Mouse (Mus musculus): ENCODE results near the gene Ccdc69. TPM values are rescaled to one million over a fixed set of nuclear protein-coding genes. Genes with fewer than 3 reads are reported as not detected.
A peak's percentile ranks its signal among the peaks of the same experiment; 100 is the strongest.

The Ccdc69 gene
- polyA plus RNA-seq, 1 experiment from 2014 or later = 0.22 TPM

GRCm38 (mm10) chr11:55031211-55031990, 46.5 kb downstream of the Ccdc69 start:
- 0 out of 2 replicates have a peak, but pooled peaks have one; percentile 36 for ATAC-seq (ENCODE audit: low FRiP score)
- H3K4me2 ChIP-seq = peak overlapping the region; percentile 94
- H3K9me3 ChIP-seq = no peaks in the 10 kb centered on the region
- no peaks in the 10 kb centered on the region for H3K36me3 ChIP-seq
- H3K27ac ChIP-seq = peak overlapping the region; percentile 35; the same call in 1 of the 2 replicates
- H3K9ac ChIP-seq = 0 out of 2 replicates have a peak overlapping the region, but pooled peaks have one; percentile 19
- peaks cover 41% of the 10 kb centered on the region for H3K27me3 ChIP-seq
- H3K4me3 ChIP-seq = peak overlapping the region; percentile 58
- H3K4me1 ChIP-seq (replicated peaks) = peaks cover 48% of the 10 kb centered on the region
- 48% methylated on average over 10 of the region's 10 CpGs for WGBS

GRCm38 (mm10) chr11:55028509-55028908, 49.4 kb downstream of the Ccdc69 start:
- WGBS = 70% methylated on average over 2 of the region's 2 CpGs
- H3K4me3 ChIP-seq = no peak overlapping the region
- peaks cover 17% of the 10 kb centered on the region for H3K27me3 ChIP-seq
- peaks cover 59% of the 10 kb centered on the region for H3K4me1 ChIP-seq (replicated peaks)
- no peak overlapping the region for H3K27ac ChIP-seq
- ATAC-seq (ENCODE audit: low FRiP score) = no peak
- H3K36me3 ChIP-seq = no peaks in the 10 kb centered on the region
- H3K9me3 ChIP-seq = no peaks in the 10 kb centered on the region
- H3K9ac ChIP-seq = no peak overlapping the region
- H3K4me2 ChIP-seq = no peak overlapping the region

GRCm38 (mm10) chr11:55027204-55027855, 50.6 kb downstream of the Ccdc69 start:
- Histone ChIP-seq H3K36me3 (no peaks in the 10 kb centered on the region), H3K4me2 (no peak overlapping the region), H3K4me3 (no peak overlapping the region), H3K9me3 (no peaks in the 10 kb centered on the region), H3K9ac (no peak overlapping the region), H3K27ac (0 out of 2 replicates have a peak overlapping the region, but pooled peaks have one; percentile 8), H3K27me3 (peaks cover 9% of the 10 kb centered on the region; the same call in 1 of the 2 replicates), H3K4me1 (replicated peaks) (peaks cover 61% of the 10 kb centered on the region)
- 76% methylated on average over 2 of the region's 2 CpGs for WGBS
- no peak for ATAC-seq (ENCODE audit: low FRiP score)

DNA sequence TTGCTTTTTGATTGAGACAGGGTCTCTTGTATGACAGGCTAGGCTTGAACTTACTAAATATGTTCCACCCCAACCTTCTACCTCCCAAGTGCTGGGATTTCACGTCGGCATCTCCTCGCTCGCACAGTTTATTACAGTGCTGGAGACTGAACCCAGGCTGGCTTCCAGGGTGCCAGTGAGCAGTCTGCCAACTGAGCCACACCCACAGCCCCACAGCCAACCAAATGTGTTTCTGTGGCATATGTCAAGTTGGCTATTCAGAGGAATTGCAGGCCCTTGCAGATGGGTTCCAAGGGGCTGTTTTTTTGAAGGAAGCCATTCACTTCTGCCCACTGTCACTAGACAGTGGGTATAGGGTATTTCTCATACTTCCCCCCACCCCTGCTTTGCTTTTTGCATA, 52.0 kb downstream of the Ccdc69 start:
- H3K27me3 ChIP-seq = no peaks in the 10 kb centered on the region
- H3K4me1 ChIP-seq (replicated peaks) = peaks cover 60% of the 10 kb centered on the region
- H3K27ac ChIP-seq = no peak overlapping the region
- H3K9ac ChIP-seq = no peak overlapping the region
- no peak overlapping the region for H3K4me3 ChIP-seq
- WGBS = 87% methylated on average over 4 of the region's 4 CpGs
- no peak overlapping the region for H3K4me2 ChIP-seq
- H3K9me3 ChIP-seq = no peaks in the 10 kb centered on the region
- no peaks in the 10 kb centered on the region for H3K36me3 ChIP-seq
- ATAC-seq (ENCODE audit: low FRiP score) = no peak

DNA sequence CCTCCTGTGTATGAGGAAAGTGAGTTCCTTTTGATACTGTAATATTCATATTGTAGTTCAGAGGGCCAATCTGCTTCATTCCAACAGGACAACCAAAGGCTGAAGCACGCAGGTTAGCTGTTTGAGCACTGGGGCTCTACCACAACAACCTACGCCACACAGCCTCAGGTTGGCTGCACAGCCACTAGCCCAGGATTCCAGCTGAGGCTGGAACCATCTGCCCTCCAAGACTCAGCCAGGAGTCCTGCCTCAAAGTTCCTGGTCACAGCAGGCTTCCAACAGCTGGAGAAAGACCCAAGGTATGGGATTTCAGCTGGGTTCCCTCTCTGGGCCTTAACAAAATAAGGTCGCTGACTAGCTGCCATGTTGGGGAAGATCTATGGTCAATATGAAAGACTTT, 54.3 kb downstream of the Ccdc69 start:
- H3K36me3 ChIP-seq = no peaks in the 10 kb centered on the region
- H3K9me3 ChIP-seq = no peaks in the 10 kb centered on the region
- no peak overlapping the region for H3K4me3 ChIP-seq
- H3K27ac ChIP-seq = peak overlapping the region; percentile 92
- no peaks in the 10 kb centered on the region for H3K27me3 ChIP-seq
- WGBS = 70% methylated on average over 3 of the region's 3 CpGs
- no peak for ATAC-seq (ENCODE audit: low FRiP score)
- peak overlapping the region; percentile 0; the same call in 1 of the 2 replicates for H3K4me2 ChIP-seq
- peaks cover 64% of the 10 kb centered on the region for H3K4me1 ChIP-seq (replicated peaks)
- H3K9ac ChIP-seq = 0 out of 2 replicates have a peak overlapping the region, but pooled peaks have one; percentile 0

DNA sequence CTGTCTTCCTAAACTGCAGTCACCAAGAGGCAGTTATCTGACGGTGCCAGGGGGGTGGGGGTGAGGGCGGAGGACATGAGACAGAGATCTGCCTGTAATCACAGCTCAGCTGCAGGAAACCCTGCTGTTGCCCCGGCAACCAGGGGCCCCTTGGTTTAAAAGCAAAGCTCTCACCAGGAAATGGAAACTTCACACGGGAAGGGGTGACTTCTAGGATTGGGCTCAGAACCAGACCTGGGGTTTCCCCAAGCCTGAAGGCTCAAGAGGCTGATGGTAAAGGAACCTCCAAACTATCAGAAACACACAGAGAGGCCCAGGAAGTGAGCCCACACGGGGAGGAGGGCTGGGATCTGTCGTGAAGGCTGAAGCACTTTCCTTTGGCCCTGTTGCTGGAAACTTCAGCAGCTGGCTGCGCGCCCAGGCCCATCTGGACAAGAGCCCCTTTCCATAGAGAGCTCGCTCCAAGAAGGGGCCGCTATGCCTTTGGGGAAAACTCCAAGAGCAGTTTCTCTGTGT, 54.8 kb downstream of the Ccdc69 start:
- 14% methylated on average over 10 of the region's 10 CpGs for WGBS
- peak overlapping the region; percentile 0; the same call in 1 of the 2 replicates for H3K4me2 ChIP-seq
- peak; percentile 81 for ATAC-seq (ENCODE audit: low FRiP score)

DNA sequence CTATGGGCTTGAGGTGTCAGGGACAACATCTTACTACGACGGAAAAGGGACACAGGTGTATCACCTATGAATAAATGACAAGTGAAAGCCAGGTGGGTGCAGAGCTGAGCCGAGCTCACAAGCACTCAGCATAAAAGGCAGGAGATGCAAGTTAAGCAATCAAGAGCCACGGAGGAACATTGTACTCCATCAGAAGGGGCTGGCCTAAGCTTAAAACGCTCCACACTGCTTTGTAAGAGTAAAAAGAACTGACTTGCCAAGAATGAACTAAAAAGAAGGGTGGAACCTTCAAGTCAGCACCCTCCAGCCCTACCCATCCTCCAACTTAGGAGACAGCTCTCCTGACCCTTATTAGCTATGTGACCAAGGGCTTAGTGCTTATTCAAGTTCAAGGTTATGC, 55.4 kb downstream of the Ccdc69 start:
- Histone ChIP-seq H3K36me3 (no peaks in the 10 kb centered on the region), H3K27ac (peak overlapping the region; percentile 92), H3K4me1 (replicated peaks) (peaks cover 55% of the 10 kb centered on the region), H3K9ac (no peak overlapping the region), H3K9me3 (no peaks in the 10 kb centered on the region), H3K27me3 (no peaks in the 10 kb centered on the region), H3K4me2 (0 out of 2 replicates have a peak overlapping the region, but pooled peaks have one; percentile 0), H3K4me3 (no peak overlapping the region)
- 65% methylated on average over 5 of the region's 5 CpGs for WGBS
- no peak for ATAC-seq (ENCODE audit: low FRiP score)

More for the DNA sequence above, 54.8 kb downstream of the Ccdc69 start:
- H3K4me1 ChIP-seq (replicated peaks) = peaks cover 60% of the 10 kb centered on the region
- no peaks in the 10 kb centered on the region for H3K27me3 ChIP-seq
- H3K27ac ChIP-seq = peak overlapping the region; percentile 92
- H3K36me3 ChIP-seq = no peaks in the 10 kb centered on the region
- no peak overlapping the region for H3K4me3 ChIP-seq
- H3K9me3 ChIP-seq = no peaks in the 10 kb centered on the region
- 0 out of 2 replicates have a peak overlapping the region, but pooled peaks have one; percentile 0 for H3K9ac ChIP-seq

- no peak overlapping the region for H3K9ac ChIP-seq
- H3K36me3 ChIP-seq = no peaks in the 10 kb centered on the region
- H3K4me1 ChIP-seq (replicated peaks) = peaks cover 52% of the 10 kb centered on the region
- ATAC-seq (ENCODE audit: low FRiP score) = no peak
- no peak overlapping the region for H3K4me3 ChIP-seq
- peak overlapping the region; percentile 92; the same call in 1 of the 2 replicates for H3K27ac ChIP-seq
- 65% methylated on average over 6 of the region's 6 CpGs for WGBS
- no peaks in the 10 kb centered on the region for H3K9me3 ChIP-seq
- no peaks in the 10 kb centered on the region for H3K27me3 ChIP-seq
- no peak overlapping the region for H3K4me2 ChIP-seq
Measured at GRCm38 (mm10) chr11:55021859-55022258, 56.1 kb downstream of the Ccdc69 start.

DNA sequence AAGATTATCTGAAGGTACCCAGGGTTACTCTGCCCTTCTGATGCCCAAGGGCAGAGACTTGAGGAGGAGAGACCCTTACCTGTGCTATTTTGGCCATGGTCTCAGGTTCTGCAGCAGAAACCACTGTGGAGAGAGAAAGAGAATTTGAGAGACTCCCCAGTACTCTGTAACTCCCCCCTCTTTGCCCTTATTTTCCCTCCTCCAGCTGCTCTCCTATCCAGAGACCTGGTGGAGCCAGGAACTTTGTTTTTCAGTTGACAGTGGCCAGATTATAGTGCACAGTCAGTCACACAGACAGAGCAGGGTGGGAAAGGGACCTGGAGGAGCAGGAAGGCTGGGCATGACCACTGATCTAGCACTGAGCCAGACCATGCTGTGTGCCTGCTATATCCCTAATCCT, 56.5 kb downstream of the Ccdc69 start:
- no peaks in the 10 kb centered on the region for H3K9me3 ChIP-seq

GRCm38 (mm10) chr11:55019711-55020110, 58.2 kb downstream of the Ccdc69 start:
- Histone ChIP-seq H3K4me3 (no peak overlapping the region), H3K9me3 (no peaks in the 10 kb centered on the region), H3K36me3 (no peaks in the 10 kb centered on the region), H3K9ac (no peak overlapping the region), H3K4me1 (replicated peaks) (peaks cover 65% of the 10 kb centered on the region), H3K4me2 (no peak overlapping the region), H3K27ac (no peak overlapping the region), H3K27me3 (no peaks in the 10 kb centered on the region)
- WGBS = 88% methylated on average over 2 of the region's 2 CpGs
- no peak for ATAC-seq (ENCODE audit: low FRiP score)

More for the DNA sequence above, 56.5 kb downstream of the Ccdc69 start:
- no peak overlapping the region for H3K9ac ChIP-seq
- no peak overlapping the region for H3K4me3 ChIP-seq
- no peaks in the 10 kb centered on the region for H3K36me3 ChIP-seq
- no peak overlapping the region for H3K4me2 ChIP-seq
- no peaks in the 10 kb centered on the region for H3K27me3 ChIP-seq
- peaks cover 53% of the 10 kb centered on the region for H3K4me1 ChIP-seq (replicated peaks)
- no peak for ATAC-seq (ENCODE audit: low FRiP score)
- no peak overlapping the region for H3K27ac ChIP-seq

DNA sequence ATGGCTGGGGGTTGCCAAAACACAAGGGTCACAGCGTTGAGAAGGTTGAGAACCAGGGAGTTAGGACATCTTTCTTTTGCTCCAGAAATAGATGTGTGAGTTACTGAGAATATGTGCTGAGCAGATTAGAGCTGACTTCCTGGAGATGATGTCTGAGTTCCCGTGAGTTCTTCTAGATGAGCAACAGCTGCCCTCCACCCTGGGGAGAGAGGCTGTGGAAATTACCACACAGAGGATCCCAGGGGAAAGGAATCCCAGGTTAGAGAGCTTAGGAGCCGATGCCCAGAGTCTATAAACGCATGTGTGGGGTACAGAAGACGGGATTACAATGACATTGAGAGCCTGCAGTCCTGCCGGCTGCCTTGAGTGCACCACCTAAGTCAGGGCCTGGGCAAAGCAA, 59.9 kb downstream of the Ccdc69 start:
- Histone ChIP-seq H3K4me2 (no peak overlapping the region), H3K4me3 (no peak overlapping the region), H3K36me3 (no peaks in the 10 kb centered on the region; the same call in 1 of the 2 replicates), H3K9me3 (no peaks in the 10 kb centered on the region), H3K27me3 (no peaks in the 10 kb centered on the region), H3K9ac (no peak overlapping the region), H3K4me1 (replicated peaks) (peaks cover 49% of the 10 kb centered on the region), H3K27ac (no peak overlapping the region)
- ATAC-seq (ENCODE audit: low FRiP score) = no peak
- WGBS = 86% methylated on average over 6 of the region's 6 CpGs

DNA sequence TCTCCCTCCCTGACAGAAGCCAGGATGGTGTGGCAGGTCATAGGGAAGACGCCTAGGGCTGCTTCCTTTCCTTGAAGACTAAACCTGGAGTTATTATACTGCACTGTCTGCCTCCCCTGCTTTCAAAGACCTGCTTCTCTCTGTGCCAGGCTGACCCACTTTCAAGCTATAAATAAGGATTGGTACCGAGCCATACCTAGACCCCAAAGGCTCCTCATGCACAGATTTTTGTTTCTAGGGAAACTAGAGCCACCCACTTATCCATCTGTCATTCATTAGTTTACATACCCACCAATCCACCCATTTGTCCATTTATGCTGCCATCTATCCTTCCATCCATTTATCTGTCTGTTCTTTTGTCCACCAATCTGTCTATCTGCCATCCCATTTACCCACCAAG, 60.7 kb downstream of the Ccdc69 start:
- Histone ChIP-seq H3K4me1 (replicated peaks) (peaks cover 41% of the 10 kb centered on the region), H3K27me3 (no peaks in the 10 kb centered on the region), H3K4me2 (no peak overlapping the region), H3K27ac (no peak overlapping the region), H3K9me3 (no peaks in the 10 kb centered on the region), H3K4me3 (no peak overlapping the region), H3K36me3 (no peaks in the 10 kb centered on the region; the same call in 1 of the 2 replicates), H3K9ac (no peak overlapping the region)
- ATAC-seq (ENCODE audit: low FRiP score) = no peak
- WGBS = 84% methylated on average over 2 of the region's 2 CpGs
